Mouse (Mus musculus) thymus, postnatal 0 days (tissue): ENCODE measurements around the gene Sept3. TPM values are rescaled to one million over a fixed set of nuclear protein-coding genes. Genes with fewer than 3 reads are reported as not detected.

Source experiments
- DNase-seq: peaks from one replicate; pipeline ENCODE4 v3.0.0-alpha.2; 2015; ENCODE audit warnings: low spot score
- polyA plus RNA-seq: library from polyadenylated mRNA; unstranded; fragments of >200 nt; fragmentation: Nextera tagmentation; extraction: Ambion mirVana; gene quantifications from 2 replicates; pipeline ENCODE4 v1.2.1, GENCODE M21; 2015

Gene Sept3
- polyA plus RNA-seq, 1 experiment from 2014 or later = 1.1 TPM

- DNase-seq = no peak
Observed at GRCm38 (mm10) chr15:82339634-82340254, 65.1 kb downstream of the Sept3 start.

- DNase-seq = no peak
Observed at GRCm38 (mm10) chr15:82340414-82341035, 65.8 kb downstream of the Sept3 start.

GRCm38 (mm10) chr15:82341036-82341501, 66.4 kb downstream of the Sept3 start:
- DNase-seq = no peak

- peak; percentile 60 for DNase-seq
Observed at GRCm38 (mm10) chr15:82341675-82342542, 67.2 kb downstream of the Sept3 start.

- no peak for DNase-seq
Observed at GRCm38 (mm10) chr15:82342543-82342935, 67.8 kb downstream of the Sept3 start.

- no peak for DNase-seq
Observed at GRCm38 (mm10) chr15:82343368-82344287, 68.9 kb downstream of the Sept3 start.

Other genes with a start within 250 kb of the Sept3 start
- gene Desi1, start 241.0 kb upstream of the Sept3 start, polyA plus RNA-seq = 160 and 169 TPM in 2 replicates
- gene Snu13, start 227.3 kb upstream of the Sept3 start, polyA plus RNA-seq = 387 and 431 TPM in 2 replicates
- 0.04 TPM in 1 of 2 replicates, not detected in the other for gene 4930407I10Rik, start 215.7 kb upstream of the Sept3 start, polyA plus RNA-seq
- 0.04 TPM in 1 of 2 replicates, not detected in the other for gene Mei1, start 204.9 kb upstream of the Sept3 start, polyA plus RNA-seq
- 34.1 and 34.4 TPM in 2 replicates for gene Ccdc134, start 147.0 kb upstream of the Sept3 start, polyA plus RNA-seq
- gene Srebf2, start 127.7 kb upstream of the Sept3 start, polyA plus RNA-seq = 152 and 161 TPM in 2 replicates
- 0.15 and 0.26 TPM in 2 replicates for gene Shisa8, start 62.1 kb upstream of the Sept3 start, polyA plus RNA-seq
- gene Tnfrsf13c, start 50.5 kb upstream of the Sept3 start, polyA plus RNA-seq = 0.22 and 0.49 TPM in 2 replicates
- gene Cenpm, start 30.1 kb upstream of the Sept3 start, polyA plus RNA-seq = 59.3 and 61.5 TPM in 2 replicates
- not detected in 2 replicates for gene 1500009C09Rik, start 22.5 kb upstream of the Sept3 start, polyA plus RNA-seq
- gene Wbp2nl, start 24.1 kb downstream of the Sept3 start, polyA plus RNA-seq = 0.22 TPM in 1 of 2 replicates, not detected in the other
- gene Naga, start 64.0 kb downstream of the Sept3 start, polyA plus RNA-seq = 35.9 and 38.4 TPM in 2 replicates
- gene Pheta2, start 64.0 kb downstream of the Sept3 start, polyA plus RNA-seq = 12.5 and 14.2 TPM in 2 replicates
- 317 and 322 TPM in 2 replicates for gene Smdt1, start 64.1 kb downstream of the Sept3 start, polyA plus RNA-seq
- 488 and 492 TPM in 2 replicates for gene Ndufa6, start 79.4 kb downstream of the Sept3 start, polyA plus RNA-seq
- gene Cyp2d22, start 105.4 kb downstream of the Sept3 start, polyA plus RNA-seq = 1.8 and 2.7 TPM in 2 replicates
- gene Cyp2d11, start 119.1 kb downstream of the Sept3 start, polyA plus RNA-seq = not detected in 2 replicates
- gene Cyp2d10, start 132.3 kb downstream of the Sept3 start, polyA plus RNA-seq = 0.10 TPM in 1 of 2 replicates, not detected in the other
- not detected in 2 replicates for gene Cyp2d9, start 158.5 kb downstream of the Sept3 start, polyA plus RNA-seq